Mouse (Mus musculus) adrenal gland, postnatal 25 days (tissue): ENCODE measurements at regions not wholly inside any gene's neighbourhood (a gene's known extent, or its start where the extent isn't known, plus 50 kb on each side); places are given as distances from the start of the nearest gene placed in this dataset.

Experiments used
- DNase-seq: peaks from one replicate; pipeline ENCODE4 v3.0.0; 2021; ENCODE audit warnings: mixed read lengths

DNA sequence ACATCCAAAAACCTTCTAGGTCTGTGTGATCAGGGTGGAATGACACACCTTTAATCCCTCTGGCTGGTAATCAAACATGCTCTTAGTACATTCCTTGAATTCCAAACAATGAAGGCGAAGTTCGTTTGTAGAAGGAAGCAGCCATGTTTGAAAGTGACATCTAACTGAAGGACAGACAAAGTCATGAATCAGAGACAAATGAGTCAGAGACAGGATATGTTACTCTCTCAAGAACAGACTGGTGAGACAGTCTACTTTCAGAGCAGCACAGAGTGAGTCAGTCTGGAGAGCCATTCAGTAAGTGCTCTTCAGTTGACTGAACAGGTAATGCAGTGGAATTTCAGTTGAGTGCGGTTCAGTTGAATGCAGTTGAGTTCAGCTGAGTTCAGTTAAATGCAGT is 150.4 kb downstream of the Cpe start:
- no peak for DNase-seq

DNA sequence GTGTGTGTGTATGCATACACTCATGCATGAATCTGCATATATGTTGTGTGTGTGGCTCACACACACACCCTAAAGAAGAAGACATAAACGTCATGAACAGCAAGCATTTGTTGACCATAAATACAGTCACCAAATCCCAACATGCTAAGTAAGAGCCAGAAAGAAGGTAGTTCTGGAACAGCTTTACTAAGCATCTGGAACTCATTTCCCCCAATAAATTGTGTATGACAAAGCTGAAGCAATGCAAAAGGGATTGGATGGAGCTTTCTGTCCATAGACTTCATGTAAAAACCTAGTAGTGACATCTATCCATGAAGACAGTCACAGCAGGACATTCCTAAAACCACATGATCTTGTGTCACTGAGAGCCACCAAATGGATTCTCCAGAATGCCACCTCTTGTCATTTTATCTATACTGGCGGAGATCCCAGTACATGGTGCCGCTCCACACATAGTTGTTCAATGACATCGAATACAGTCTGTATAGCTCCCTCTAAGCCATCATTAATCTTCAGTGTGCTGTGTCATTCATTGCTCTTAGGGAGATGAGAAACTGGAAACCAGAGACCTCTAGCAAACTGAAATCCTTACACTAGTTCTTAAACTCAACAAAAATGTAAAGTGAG is 152.9 kb downstream of the Cpe start:
- no peak for DNase-seq

- no peak for DNase-seq
These were observed 161.1 kb downstream of the Cpe start for GRCm38 (mm10) chr8:64531780-64532179.

DNA sequence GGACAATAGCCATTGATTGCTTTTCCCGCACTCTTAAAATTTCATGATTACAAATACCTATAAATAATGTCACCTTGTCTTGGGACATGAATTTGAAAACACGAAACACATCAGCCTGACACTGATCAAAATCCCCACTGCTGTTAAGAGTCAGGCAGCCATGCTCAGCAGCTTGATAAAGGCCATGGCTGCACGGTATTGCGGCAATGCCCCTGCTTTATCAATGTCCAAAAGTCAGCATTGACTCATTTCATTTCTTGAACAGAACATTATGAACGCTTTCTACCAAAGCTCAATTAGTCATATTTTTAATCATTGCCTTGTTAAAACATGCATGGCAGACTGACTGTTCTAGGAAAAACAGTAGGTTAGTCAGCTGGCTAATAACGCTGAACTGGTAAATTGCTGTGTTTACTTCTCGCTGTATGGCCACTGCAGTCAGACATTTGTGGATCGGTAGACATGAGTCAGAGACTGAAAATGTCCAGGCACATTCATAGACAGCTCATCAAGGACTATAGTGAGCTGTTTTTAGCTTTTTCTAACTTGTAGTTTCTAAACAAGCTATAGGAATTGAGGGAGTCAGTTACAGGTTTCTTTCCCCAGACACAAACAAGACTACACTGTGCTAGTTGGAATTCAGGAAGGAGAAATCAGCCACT is 170.3 kb downstream of the Cpe start:
- peak; percentile 37 for DNase-seq

GRCm38 (mm10) chr8:64519650-64520049 is 173.2 kb downstream of the Cpe start:
- DNase-seq: no peak

DNA sequence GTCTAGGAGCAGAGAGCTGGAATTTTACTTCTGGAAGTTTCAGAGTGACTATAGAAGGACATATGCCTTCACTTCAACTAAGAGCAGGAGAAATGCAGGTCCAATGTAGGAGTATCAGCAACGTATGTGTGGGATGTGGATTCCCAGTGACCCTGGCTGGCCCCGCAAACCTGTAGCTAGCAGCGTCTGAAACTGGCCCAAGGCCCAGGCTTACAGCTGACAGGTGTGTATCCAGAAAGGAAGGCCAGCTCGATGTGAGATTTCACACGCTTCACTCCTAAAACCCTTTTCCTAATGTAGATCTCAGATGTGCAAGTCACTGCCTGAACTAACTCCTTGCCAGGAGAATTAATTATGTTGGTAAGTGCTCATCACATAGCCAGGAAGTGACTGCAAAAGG is 176.9 kb downstream of the Cpe start:
- no peak for DNase-seq

- DNase-seq: no peak
These were observed 195.4 kb downstream of the Cpe start for GRCm38 (mm10) chr8:64497281-64498060.

GRCm38 (mm10) chr8:64496333-64497213 is 196.3 kb downstream of the Cpe start:
- DNase-seq: no peak

DNA sequence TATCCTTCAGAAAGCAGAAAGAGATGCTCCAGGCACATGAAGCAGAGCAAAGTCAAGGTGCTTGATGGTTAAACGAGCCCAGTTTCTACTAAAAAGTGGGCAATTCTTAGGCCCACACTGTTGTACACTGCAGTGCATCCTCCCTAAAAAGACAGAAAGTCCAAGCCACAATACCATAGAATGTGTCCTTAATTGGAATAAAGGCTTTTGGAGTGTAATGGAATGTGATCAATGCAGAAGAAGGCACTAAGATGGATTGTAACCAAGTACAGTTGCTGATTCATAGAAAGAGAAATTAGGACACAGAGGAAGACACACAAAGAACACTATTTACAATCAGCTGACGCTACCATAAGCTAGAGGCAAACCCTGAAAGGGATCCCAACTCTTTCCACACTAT is 201.3 kb downstream of the Cpe start:
- DNase-seq: no peak

- no peak for DNase-seq
These were observed 204.8 kb downstream of the Cpe start for GRCm38 (mm10) chr8:64488057-64488456.

GRCm38 (mm10) chr8:64473276-64473675 is 219.6 kb downstream of the Cpe start:
- no peak for DNase-seq

- no peak for DNase-seq
These were observed 220.0 kb downstream of the Cpe start for GRCm38 (mm10) chr8:64472801-64473270.

DNA sequence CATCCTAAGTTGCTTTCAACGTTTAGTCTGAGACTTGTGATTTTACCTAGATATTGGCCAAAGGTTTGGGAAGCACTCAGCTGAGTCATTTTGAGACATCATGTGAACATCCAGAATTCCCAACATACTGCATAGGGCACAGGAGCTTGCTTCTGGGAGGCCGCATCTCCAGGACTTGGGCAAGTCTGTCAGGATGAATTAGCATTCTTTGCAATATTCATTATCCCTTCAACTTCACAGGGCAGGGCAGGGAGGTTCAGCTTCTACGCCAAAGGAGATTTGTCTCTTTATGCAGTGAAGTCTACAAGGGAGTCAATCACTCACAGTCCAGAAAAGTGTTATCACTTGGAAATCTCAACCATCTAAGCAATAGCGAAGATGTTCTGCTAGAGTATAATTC is 231.7 kb downstream of the Cpe start:
- no peak for DNase-seq

DNA sequence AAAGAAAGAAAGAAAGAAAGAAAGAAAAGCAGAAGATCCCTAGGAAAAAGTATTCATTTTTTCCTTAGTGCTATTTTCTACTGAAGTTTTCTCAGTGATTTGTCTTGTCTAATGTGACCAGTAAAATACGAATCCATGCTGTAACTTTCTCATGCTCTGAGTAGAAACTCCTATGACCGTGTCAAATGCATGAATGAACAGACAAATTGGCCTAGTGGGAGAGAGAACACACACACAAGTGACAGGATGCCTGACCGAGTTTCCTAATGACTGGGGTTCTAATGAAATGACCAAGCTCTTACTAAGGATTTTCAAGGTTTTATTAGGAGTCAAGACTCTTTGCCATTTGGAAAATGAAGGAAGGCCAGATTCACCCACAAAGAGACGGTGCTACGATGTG is 235.9 kb downstream of the Cpe start:
- DNase-seq: no peak

- DNase-seq: no peak
These were observed 238.1 kb downstream of the Cpe start for GRCm38 (mm10) chr8:64454736-64455135.

DNA sequence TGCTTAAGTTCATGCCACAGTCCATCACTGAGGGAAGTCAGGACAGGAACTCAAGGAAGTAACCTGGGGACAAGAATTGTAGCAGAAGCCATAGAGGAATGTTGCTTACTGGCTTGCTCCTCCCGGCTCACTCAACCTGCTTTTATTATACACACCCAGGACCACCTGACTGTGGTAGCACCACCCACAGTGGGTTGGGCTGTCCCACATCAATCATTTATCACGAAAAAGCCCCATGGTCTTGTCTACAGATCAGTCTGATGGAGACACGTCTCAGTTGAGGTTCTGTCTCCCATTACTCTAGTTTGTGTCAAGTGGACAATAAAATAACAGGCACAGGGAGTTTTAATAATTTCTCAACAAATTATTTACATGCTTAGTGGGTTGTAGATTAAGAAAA is 239.3 kb upstream of the Tll1 start:
- no peak for DNase-seq

DNA sequence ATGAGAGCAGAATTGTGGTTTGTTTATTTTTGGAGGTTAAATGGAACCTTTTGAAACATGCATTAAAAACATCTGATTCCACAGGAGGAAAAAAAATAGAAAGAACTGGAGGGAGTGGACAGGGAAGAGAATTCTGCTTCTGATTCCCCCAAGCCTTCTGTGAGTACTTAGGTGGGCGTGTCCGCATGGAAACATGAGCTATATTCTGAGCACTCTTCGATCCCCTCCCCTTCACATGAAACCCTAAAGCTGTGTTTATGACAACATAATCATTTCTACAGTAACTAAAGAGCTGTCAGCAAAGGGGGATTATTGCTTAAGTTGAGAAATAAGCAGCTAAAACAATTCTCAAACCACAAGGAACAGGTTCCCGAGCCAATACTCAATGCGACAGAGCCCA is 238.4 kb upstream of the Tll1 start:
- no peak for DNase-seq

DNA sequence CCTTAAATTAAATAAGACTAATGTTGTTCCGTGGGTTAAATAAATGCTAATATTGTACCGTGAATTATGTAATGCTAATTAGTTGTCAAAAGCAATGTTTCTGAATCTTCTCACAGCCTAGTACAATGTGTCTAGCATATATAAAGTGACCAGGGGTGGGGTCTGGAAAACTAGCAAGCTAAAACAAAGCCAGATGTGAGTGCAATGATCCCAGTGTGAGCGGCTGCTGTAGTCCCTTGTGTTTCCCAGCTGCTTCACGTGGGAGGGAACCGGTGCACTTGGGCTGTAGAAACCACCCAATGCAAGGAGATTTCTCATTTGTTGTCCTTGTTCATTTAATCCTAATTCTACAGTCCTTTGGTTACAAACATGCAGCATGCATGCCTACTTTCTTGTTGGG is 232.4 kb upstream of the Tll1 start:
- DNase-seq: no peak

- DNase-seq: no peak
These were observed 228.6 kb upstream of the Tll1 start for GRCm38 (mm10) chr8:64434648-64435047.

DNA sequence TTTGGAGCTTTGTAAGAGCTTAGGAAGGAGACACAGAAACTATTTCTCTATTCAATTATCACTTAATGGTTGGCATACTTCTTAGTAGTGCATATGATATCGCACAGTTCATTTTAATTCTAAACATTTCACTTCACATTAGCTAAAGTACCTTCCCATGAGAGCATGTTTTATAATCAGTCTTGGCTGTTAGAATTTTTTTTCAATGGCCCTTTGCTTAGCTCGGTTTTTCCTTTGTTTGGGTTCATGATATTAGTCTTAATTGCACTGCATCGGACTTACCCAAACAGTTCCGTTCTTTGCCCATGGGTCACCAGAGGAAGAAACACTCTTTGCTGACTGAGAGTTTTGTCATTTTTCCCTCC is 216.8 kb upstream of the Tll1 start:
- DNase-seq: no peak

GRCm38 (mm10) chr8:64422200-64422849 is 216.3 kb upstream of the Tll1 start:
- DNase-seq: no peak
